Mouse (Mus musculus): ENCODE measurements at regions not wholly inside any gene's neighbourhood (a gene's known extent, or its start where the extent isn't known, plus 50 kb on each side); places are given as distances from the start of the nearest gene placed in this dataset.

DNA sequence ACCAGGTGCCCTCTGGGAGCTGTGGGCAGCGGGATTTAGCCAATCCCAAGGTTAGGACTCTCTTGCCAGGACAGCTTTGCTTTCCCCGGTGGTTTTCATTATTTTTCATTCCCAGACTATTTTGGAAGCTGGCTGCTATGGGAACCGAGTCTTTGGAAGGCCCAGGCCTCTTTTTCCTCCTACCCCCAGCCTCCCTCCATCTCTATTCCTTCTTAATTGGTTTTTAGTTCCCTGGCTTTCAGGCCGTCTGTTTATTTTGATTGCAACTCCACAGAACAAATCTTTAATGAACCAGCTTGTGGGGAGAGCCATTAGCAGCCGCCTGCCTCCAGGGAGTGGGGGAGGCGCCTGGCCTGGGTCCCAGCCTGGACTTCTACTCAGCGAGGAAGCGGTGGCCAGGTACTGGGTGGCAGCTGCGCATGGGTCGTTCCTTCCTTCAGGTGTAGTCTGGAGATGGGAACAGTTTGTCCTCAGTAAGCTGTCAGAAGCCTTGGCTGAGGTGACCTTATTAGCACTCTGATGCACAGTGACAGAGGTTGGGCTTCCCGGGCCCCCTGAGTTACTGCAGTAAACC lies 91.0 kb upstream of the Haao start:
- Histone ChIP-seq H3K27me3 (ENCODE audit: control insufficient read depth, insufficient read depth, low read length) (no peaks in the 10 kb centered on the region), H3K27ac (ENCODE audit: low read depth, low read length) (no peak overlapping the region), H3K9ac (ENCODE audit: low read depth, low read length) (no peak overlapping the region), H3K4me1 (replicated peaks; ENCODE audit: control insufficient read depth, insufficient read depth, low read length) (0 out of 2 replicates have a peak, but pooled peaks cover 4% of the 10 kb centered on the region), H3K36me3 (ENCODE audit: control insufficient read depth, insufficient read depth, low read length) (no peaks in the 10 kb centered on the region), H3K9me3 (ENCODE audit: control insufficient read depth, low read length) (no peaks in the 10 kb centered on the region), H3K4me3 (ENCODE audit: low read depth, low read length) (no peak overlapping the region), H3K4me2 (replicated peaks; ENCODE audit: low read depth, low read length) (no peak overlapping the region)
- DNase-seq (ENCODE audit: low spot score) (no peak), ATAC-seq (ENCODE audit: low FRiP score) (no peak)
- 63% methylated on average over 11 of the region's 11 CpGs for WGBS

DNA sequence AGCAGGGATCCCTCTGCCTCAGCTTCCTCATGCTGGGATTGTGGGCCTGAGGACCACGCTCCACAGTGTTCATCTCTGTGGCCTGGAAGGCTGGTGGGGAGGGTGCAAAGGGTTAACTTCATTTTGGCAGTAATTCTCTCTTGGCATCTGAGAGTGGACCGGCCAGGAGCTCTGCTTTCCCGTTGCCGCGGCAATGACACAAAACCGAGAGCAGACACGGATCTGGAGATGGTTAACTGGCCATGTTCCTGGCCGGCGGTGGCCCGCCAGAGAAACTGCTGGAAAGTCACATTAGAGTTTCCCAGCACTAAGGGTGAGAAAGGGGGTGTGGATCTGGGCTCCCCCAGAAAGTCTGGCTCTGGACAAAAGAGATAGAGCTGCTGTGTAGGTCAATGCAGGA lies 89.8 kb upstream of the Haao start:
- Histone ChIP-seq H3K9ac (ENCODE audit: low read depth, low read length) (no peak overlapping the region), H3K27ac (ENCODE audit: low read depth, low read length) (no peak overlapping the region), H3K4me1 (replicated peaks; ENCODE audit: control insufficient read depth, insufficient read depth, low read length) (0 out of 2 replicates have a peak, but pooled peaks cover 4% of the 10 kb centered on the region), H3K9me3 (ENCODE audit: control insufficient read depth, low read length) (no peaks in the 10 kb centered on the region), H3K4me2 (replicated peaks; ENCODE audit: low read depth, low read length) (no peak overlapping the region), H3K27me3 (ENCODE audit: control insufficient read depth, insufficient read depth, low read length) (no peaks in the 10 kb centered on the region), H3K4me3 (ENCODE audit: low read depth, low read length) (no peak overlapping the region), H3K36me3 (ENCODE audit: control insufficient read depth, insufficient read depth, low read length) (no peaks in the 10 kb centered on the region)
- WGBS: 35% methylated on average over 10 of the region's 10 CpGs
- DNase-seq (ENCODE audit: low spot score): no peak
- no peak for ATAC-seq (ENCODE audit: low FRiP score)

GRCm38 (mm10) chr17:83936677-83937076 lies 88.9 kb upstream of the Haao start:
- Histone ChIP-seq H3K36me3 (ENCODE audit: control insufficient read depth, insufficient read depth, low read length) (no peaks in the 10 kb centered on the region), H3K4me3 (ENCODE audit: low read depth, low read length) (no peak overlapping the region), H3K27me3 (ENCODE audit: control insufficient read depth, insufficient read depth, low read length) (no peaks in the 10 kb centered on the region), H3K9me3 (ENCODE audit: control insufficient read depth, low read length) (no peaks in the 10 kb centered on the region), H3K9ac (ENCODE audit: low read depth, low read length) (no peak overlapping the region), H3K4me2 (replicated peaks; ENCODE audit: low read depth, low read length) (no peak overlapping the region), H3K27ac (ENCODE audit: low read depth, low read length) (no peak overlapping the region), H3K4me1 (replicated peaks; ENCODE audit: control insufficient read depth, insufficient read depth, low read length) (0 out of 2 replicates have a peak, but pooled peaks cover 4% of the 10 kb centered on the region)
- ATAC-seq (ENCODE audit: low FRiP score) (no peak), DNase-seq (ENCODE audit: low spot score) (no peak)
- WGBS: 57% methylated on average over 9 of the region's 9 CpGs

- H3K27me3 ChIP-seq (ENCODE audit: control insufficient read depth, insufficient read depth, low read length): no peaks in the 10 kb centered on the region
- ATAC-seq (ENCODE audit: low FRiP score) (no peak), DNase-seq (ENCODE audit: low spot score) (no peak)
- H3K4me2 ChIP-seq (replicated peaks; ENCODE audit: low read depth, low read length): no peak overlapping the region
- H3K36me3 ChIP-seq (ENCODE audit: control insufficient read depth, insufficient read depth, low read length): no peaks in the 10 kb centered on the region
- H3K9ac ChIP-seq (ENCODE audit: low read depth, low read length): no peak overlapping the region
- H3K4me3 ChIP-seq (ENCODE audit: low read depth, low read length): no peak overlapping the region
- H3K27ac ChIP-seq (ENCODE audit: low read depth, low read length): no peak overlapping the region
- 0 out of 2 replicates have a peak, but pooled peaks cover 4% of the 10 kb centered on the region for H3K4me1 ChIP-seq (replicated peaks; ENCODE audit: control insufficient read depth, insufficient read depth, low read length)
- 67% methylated on average over 1 of the region's 1 CpGs for WGBS
- H3K9me3 ChIP-seq (ENCODE audit: control insufficient read depth, low read length): no peaks in the 10 kb centered on the region
Observed at GRCm38 (mm10) chr17:83935969-83936368, 88.2 kb upstream of the Haao start.

GRCm38 (mm10) chr17:83935232-83935631 lies 87.5 kb upstream of the Haao start:
- H3K4me3 ChIP-seq (ENCODE audit: low read depth, low read length): no peak overlapping the region
- no peaks in the 10 kb centered on the region for H3K36me3 ChIP-seq (ENCODE audit: control insufficient read depth, insufficient read depth, low read length)

DNA sequence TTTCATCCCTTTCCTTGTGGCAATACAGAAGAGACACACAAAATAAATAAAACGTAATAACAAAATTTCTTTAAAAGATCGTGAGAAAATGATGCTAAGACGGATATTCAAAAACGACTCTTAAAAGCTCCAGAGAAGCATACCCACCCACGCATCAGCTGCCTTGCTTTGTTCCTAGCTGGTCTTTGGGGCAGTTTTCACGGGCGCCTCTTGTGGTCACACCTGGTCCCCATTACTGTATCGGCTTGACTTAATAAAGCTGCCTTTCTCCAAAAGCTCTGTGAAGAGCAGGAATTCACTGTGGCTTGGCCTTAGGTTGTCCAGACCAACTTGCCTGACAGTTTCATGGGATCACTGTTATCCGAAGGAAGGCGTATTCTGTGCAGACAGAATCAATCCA lies 86.0 kb upstream of the Haao start:
- ATAC-seq (ENCODE audit: low FRiP score): no peak
- no peaks in the 10 kb centered on the region for H3K9me3 ChIP-seq (ENCODE audit: control insufficient read depth, low read length)
- H3K27ac ChIP-seq (ENCODE audit: low read depth, low read length): no peak overlapping the region
- no peaks in the 10 kb centered on the region for H3K27me3 ChIP-seq (ENCODE audit: control insufficient read depth, insufficient read depth, low read length)
- no peaks in the 10 kb centered on the region for H3K36me3 ChIP-seq (ENCODE audit: control insufficient read depth, insufficient read depth, low read length)
- H3K4me3 ChIP-seq (ENCODE audit: low read depth, low read length): no peak overlapping the region
- H3K4me1 ChIP-seq (replicated peaks; ENCODE audit: control insufficient read depth, insufficient read depth, low read length): 0 out of 2 replicates have a peak, but pooled peaks cover 2% of the 10 kb centered on the region
- WGBS: 73% methylated on average over 10 of the region's 10 CpGs
- H3K4me2 ChIP-seq (replicated peaks; ENCODE audit: low read depth, low read length): no peak overlapping the region
- DNase-seq (ENCODE audit: low spot score): no peak
- no peak overlapping the region for H3K9ac ChIP-seq (ENCODE audit: low read depth, low read length)

More at GRCm38 (mm10) chr17:83935232-83935631, 87.5 kb upstream of the Haao start:
- no peak overlapping the region for H3K9ac ChIP-seq (ENCODE audit: low read depth, low read length)
- WGBS: 77% methylated on average over 5 of the region's 5 CpGs
- no peaks in the 10 kb centered on the region for H3K9me3 ChIP-seq (ENCODE audit: control insufficient read depth, low read length)
- no peak overlapping the region for H3K27ac ChIP-seq (ENCODE audit: low read depth, low read length)
- no peaks in the 10 kb centered on the region for H3K27me3 ChIP-seq (ENCODE audit: control insufficient read depth, insufficient read depth, low read length)
- 0 out of 2 replicates have a peak, but pooled peaks cover 4% of the 10 kb centered on the region for H3K4me1 ChIP-seq (replicated peaks; ENCODE audit: control insufficient read depth, insufficient read depth, low read length)
- no peak overlapping the region for H3K4me2 ChIP-seq (replicated peaks; ENCODE audit: low read depth, low read length)
- no peak for ATAC-seq (ENCODE audit: low FRiP score)
- DNase-seq (ENCODE audit: low spot score): no peak

GRCm38 (mm10) chr17:83930401-83930800 lies 82.6 kb upstream of the Haao start:
- H3K27ac ChIP-seq (ENCODE audit: low read depth, low read length): no peak overlapping the region
- WGBS: 85% methylated on average over 5 of the region's 5 CpGs
- no peaks in the 10 kb centered on the region for H3K9me3 ChIP-seq (ENCODE audit: control insufficient read depth, low read length)
- ATAC-seq (ENCODE audit: low FRiP score) (no peak), DNase-seq (ENCODE audit: low spot score) (no peak)
- no peak overlapping the region for H3K4me2 ChIP-seq (replicated peaks; ENCODE audit: low read depth, low read length)
- no peaks in the 10 kb centered on the region for H3K4me1 ChIP-seq (replicated peaks; ENCODE audit: control insufficient read depth, insufficient read depth, low read length)
- no peak overlapping the region for H3K9ac ChIP-seq (ENCODE audit: low read depth, low read length)
- no peak overlapping the region for H3K4me3 ChIP-seq (ENCODE audit: low read depth, low read length)
- no peaks in the 10 kb centered on the region for H3K36me3 ChIP-seq (ENCODE audit: control insufficient read depth, insufficient read depth, low read length)
- no peaks in the 10 kb centered on the region for H3K27me3 ChIP-seq (ENCODE audit: control insufficient read depth, insufficient read depth, low read length)

DNA sequence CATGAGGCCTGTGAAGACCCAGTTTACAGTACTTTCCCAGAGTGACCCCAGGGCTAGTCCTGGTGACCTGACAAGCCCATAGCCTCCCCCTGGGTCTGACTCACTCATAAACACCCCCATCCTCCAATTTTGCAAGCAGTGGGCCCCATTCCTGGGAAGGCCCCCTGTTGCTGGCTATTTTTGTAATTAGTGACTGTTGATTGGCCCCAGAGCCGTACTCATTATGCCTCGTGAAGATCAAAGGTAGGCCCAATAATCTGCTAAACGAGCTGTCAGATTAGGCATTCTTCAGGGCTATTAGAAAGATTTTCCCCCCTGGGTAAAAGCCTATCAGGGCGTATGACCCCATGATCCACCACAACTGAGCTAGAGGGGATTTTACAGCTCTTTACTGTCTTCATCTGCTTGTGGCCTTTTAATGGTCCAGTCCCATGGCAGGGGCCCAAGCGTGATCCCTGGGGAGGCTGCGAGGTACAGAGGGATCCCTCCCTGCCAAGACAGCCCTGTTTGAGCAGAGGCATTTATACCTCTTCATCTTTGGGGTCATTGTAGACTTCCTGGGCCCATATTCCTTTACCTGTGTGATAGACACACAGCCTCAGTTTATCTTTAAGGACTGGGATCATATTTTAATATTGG lies 80.1 kb upstream of the Haao start:
- no peaks in the 10 kb centered on the region for H3K4me1 ChIP-seq (replicated peaks; ENCODE audit: control insufficient read depth, insufficient read depth, low read length)
- H3K27me3 ChIP-seq (ENCODE audit: control insufficient read depth, insufficient read depth, low read length): no peaks in the 10 kb centered on the region
- H3K9me3 ChIP-seq (ENCODE audit: control insufficient read depth, low read length): no peaks in the 10 kb centered on the region
- H3K9ac ChIP-seq (ENCODE audit: low read depth, low read length): no peak overlapping the region
- no peak overlapping the region for H3K4me3 ChIP-seq (ENCODE audit: low read depth, low read length)
- no peak for ATAC-seq (ENCODE audit: low FRiP score)
- DNase-seq (ENCODE audit: low spot score): no peak
- no peak overlapping the region for H3K4me2 ChIP-seq (replicated peaks; ENCODE audit: low read depth, low read length)
- WGBS: 57% methylated on average over 6 of the region's 6 CpGs
- H3K36me3 ChIP-seq (ENCODE audit: control insufficient read depth, insufficient read depth, low read length): no peaks in the 10 kb centered on the region
- H3K27ac ChIP-seq (ENCODE audit: low read depth, low read length): no peak overlapping the region

GRCm38 (mm10) chr17:83924259-83924922 lies 76.6 kb upstream of the Haao start:
- 70% methylated on average over 16 of the region's 16 CpGs for WGBS
- Histone ChIP-seq H3K9ac (ENCODE audit: low read depth, low read length) (no peak overlapping the region), H3K27me3 (ENCODE audit: control insufficient read depth, insufficient read depth, low read length) (no peaks in the 10 kb centered on the region), H3K4me3 (ENCODE audit: low read depth, low read length) (no peak overlapping the region), H3K36me3 (ENCODE audit: control insufficient read depth, insufficient read depth, low read length) (no peaks in the 10 kb centered on the region), H3K4me2 (replicated peaks; ENCODE audit: low read depth, low read length) (no peak overlapping the region), H3K4me1 (replicated peaks; ENCODE audit: control insufficient read depth, insufficient read depth, low read length) (no peaks in the 10 kb centered on the region), H3K27ac (ENCODE audit: low read depth, low read length) (no peak overlapping the region), H3K9me3 (ENCODE audit: control insufficient read depth, low read length) (no peaks in the 10 kb centered on the region)
- no peak for ATAC-seq (ENCODE audit: low FRiP score)
- no peak for DNase-seq (ENCODE audit: low spot score)

All from hindbrain, embryonic 11.5 days (tissue).